Mouse (Mus musculus) liver, postnatal 0 days (tissue): ENCODE data around the gene Ugt1a7c.

Source experiments
- CTCF ChIP-seq: sonication (generic); IDR thresholded peaks from 2 replicates; pipeline ENCODE4 v1.5.1; 2016; ENCODE audit warnings: antibody characterized with exemption, low read depth
- EP300 ChIP-seq: IDR thresholded peaks from 2 replicates; pipeline ENCODE4 v1.6.1; 2016; ENCODE audit warnings: antibody characterized with exemption, low read depth, mild to moderate bottlenecking

DNA sequence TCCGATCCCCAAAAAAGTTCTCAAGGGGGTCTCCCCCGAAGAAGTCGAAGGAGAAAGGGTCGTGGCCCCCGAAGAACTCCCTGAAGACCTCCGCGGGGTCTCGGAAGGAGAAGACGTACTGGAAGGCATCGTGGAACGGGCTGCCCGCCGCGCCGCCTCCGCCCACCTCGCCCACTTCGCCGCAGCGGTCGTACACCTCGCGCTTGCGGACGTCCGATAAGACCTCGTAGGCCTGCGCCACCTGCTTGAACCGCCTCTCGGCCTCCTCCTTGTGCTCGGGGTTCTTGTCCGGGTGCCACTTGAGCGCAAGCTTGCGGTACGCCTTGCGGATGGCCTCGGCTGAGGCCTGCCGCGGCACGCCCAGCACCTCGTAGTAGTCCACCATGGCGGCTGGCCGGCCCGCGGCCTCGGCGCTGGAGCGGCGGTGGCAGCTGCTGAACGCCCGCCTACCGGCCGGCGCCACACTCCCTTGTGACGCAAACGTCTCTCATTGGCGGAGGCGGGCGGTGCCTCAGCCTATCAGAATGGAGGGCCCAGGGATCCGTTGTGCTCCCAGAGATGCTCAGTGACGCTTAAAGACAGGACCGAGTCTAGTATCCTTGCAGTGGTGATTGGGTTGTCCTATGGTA lies 110.5 kb downstream of the Ugt1a7c start, which contains the start of gene Dnajb3:
- no peak for TF ChIP-seq EP300
- TF ChIP-seq CTCF = no peak
